Mouse (Mus musculus) heart, embryonic 11.5 days (tissue): ENCODE measurements around the gene Slc25a39. TPM values are rescaled to one million over a fixed set of nuclear protein-coding genes. Genes with fewer than 3 reads are reported as not detected.
A peak's percentile ranks its signal among the peaks of the same experiment; 100 is the strongest.

Experiments used
- ATAC-seq: fragments of 200-750 bp; cut with Nextera tagmentation; replicated peaks from 2 replicates; pipeline ENCODE4 v1.8.0; 2017; ENCODE audit warnings: moderate library complexity; ENCODE audit not compliant: insufficient number of reproducible peaks, low FRiP score, low TSS enrichment
- H3K27ac ChIP-seq: fragments of 300-500 bp; sonication (generic); 2 replicates; pipeline ENCODE4 v1.5.1; 2014; ENCODE audit warnings: mild to moderate bottlenecking, low read depth, low read length
- H3K27me3 ChIP-seq: fragments of 300-500 bp; sonication (generic); 2 replicates; pipeline ENCODE4 v1.6.1; 2014; ENCODE audit warnings: mild to moderate bottlenecking, low read length, mixed read lengths; ENCODE audit not compliant: control insufficient read depth, insufficient read depth
- H3K36me3 ChIP-seq: fragments of 300-500 bp; sonication (generic); 2 replicates; pipeline ENCODE4 v1.6.1; 2014; ENCODE audit warnings: mild to moderate bottlenecking, low read length, moderate library complexity, mixed read lengths; ENCODE audit not compliant: control insufficient read depth, insufficient read depth
- H3K4me1 ChIP-seq: fragments of 300-500 bp; sonication (generic); 2 replicates; pipeline ENCODE4 v1.6.1; 2014; ENCODE audit warnings: low read length; ENCODE audit not compliant: control insufficient read depth, insufficient read depth
- H3K4me2 ChIP-seq: fragments of 300-500 bp; sonication (generic); 2 replicates; pipeline ENCODE4 v1.6.1; 2014; ENCODE audit warnings: mild to moderate bottlenecking, moderate library complexity
- H3K4me3 ChIP-seq: fragments of 300-500 bp; sonication (generic); 2 replicates; pipeline ENCODE4 v1.5.1; 2014; ENCODE audit warnings: low read depth, low read length
- H3K9ac ChIP-seq: fragments of 300-500 bp; sonication (generic); 2 replicates; pipeline ENCODE4 v1.6.1; 2014; ENCODE audit warnings: mild to moderate bottlenecking, low read depth, low read length, moderate library complexity
- H3K9me3 ChIP-seq: fragments of 300-500 bp; sonication (generic); replicated peaks from 2 replicates; pipeline ENCODE4 v1.6.1; 2016; ENCODE audit warnings: low read length; ENCODE audit not compliant: control insufficient read depth
- WGBS: fragments of 180-500 bp; shearing (Covaris S2); extraction: QIAGEN DNeasy Blood & Tissue Kit; methylation state at CpG from one replicate; pipeline ENCODE4 v1.1.7; 2014; ENCODE audit not compliant: insufficient replicate concordance; 5-methylcytosine and 5-hydroxymethylcytosine counted together
- polyA plus RNA-seq: library from polyadenylated mRNA; unstranded; fragments of >200 nt; fragmentation: Nextera tagmentation; extraction: Ambion mirVana; gene quantifications from 2 replicates; pipeline ENCODE4 v1.2.1, GENCODE M21; 2014

Gene Slc25a39
- polyA plus RNA-seq, 1 experiment from 2014 or later: 274 TPM

DNA sequence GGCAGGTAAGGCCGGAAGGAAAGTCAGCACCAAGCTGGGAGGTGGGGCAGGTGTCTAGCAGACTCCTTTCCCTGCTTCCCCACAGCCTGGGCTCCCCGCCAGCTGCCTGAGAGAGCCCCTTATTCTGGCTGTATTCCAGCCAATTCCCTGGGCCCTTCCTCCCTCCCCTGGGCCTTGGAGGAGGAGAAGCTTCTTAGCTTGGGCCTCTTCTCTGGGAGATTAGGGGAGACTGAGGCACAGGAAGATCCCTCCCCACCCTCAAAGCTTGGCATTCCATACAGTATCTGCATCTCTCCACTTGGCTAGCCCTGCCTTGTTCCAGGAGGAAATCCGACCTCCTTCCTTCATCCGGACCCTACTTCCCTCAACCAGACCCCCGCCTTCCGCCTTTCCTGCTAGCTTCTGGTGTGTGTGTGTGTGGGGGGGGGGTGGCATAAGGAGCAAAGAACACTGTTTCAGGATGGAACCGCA is 38.2 kb upstream of the Slc25a39 start:
- peak; percentile 5; the same call in 1 of the 2 replicates for ATAC-seq

DNA sequence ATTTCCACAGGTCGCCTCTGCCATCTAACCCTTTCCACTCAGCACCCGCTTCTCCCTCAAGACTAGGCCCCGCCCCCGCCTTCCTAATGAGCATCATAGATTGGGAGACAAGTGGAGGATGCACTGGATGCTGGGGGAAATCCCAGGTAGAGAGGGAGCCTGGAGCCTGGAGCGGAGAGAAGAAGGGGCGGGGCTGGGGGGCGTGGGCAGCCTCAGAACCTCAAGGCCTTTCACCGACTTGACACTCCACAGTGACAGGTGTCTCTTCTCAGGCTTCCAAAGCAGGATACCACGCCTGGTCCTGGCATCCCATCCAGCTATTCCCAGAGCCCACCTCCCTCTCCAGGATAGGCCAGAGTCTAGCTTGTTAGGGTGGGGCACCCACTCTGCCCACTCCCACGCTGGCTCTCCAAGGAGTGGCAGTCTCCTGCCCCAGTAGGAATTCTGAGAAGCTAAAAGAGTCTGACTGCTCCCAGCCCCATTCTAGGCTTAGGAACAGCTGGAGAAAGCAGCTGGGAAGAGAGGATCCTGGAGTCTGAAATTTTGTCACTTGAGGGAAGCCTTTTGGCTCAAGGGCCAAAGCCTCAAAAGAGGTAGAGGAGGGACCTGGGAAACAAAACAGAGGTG is 37.6 kb upstream of the Slc25a39 start:
- no peaks in the 10 kb centered on the region for H3K9me3 ChIP-seq
- H3K4me3 ChIP-seq: peak overlapping the region; percentile 87
- H3K27me3 ChIP-seq: peaks cover 8% of the 10 kb centered on the region
- peak; percentile 16; the same call in 1 of the 2 replicates for ATAC-seq
- H3K36me3 ChIP-seq: peaks cover 7% of the 10 kb centered on the region
- 10% methylated on average over 10 of the region's 10 CpGs for WGBS
- H3K4me2 ChIP-seq: peak overlapping the region; percentile 94
- 0 out of 2 replicates have a peak overlapping the region, but pooled peaks have one; percentile 43 for H3K9ac ChIP-seq
- peak overlapping the region; percentile 76; the same call in 1 of the 2 replicates for H3K27ac ChIP-seq
- H3K4me1 ChIP-seq: peaks cover 43% of the 10 kb centered on the region

More for the DNA sequence above, 38.2 kb upstream of the Slc25a39 start:
- H3K4me3 ChIP-seq: peak overlapping the region; percentile 87
- H3K9ac ChIP-seq: 0 out of 2 replicates have a peak overlapping the region, but pooled peaks have one; percentile 43
- peaks cover 8% of the 10 kb centered on the region for H3K27me3 ChIP-seq
- 10% methylated on average over 7 of the region's 7 CpGs for WGBS
- H3K9me3 ChIP-seq: no peaks in the 10 kb centered on the region
- peak overlapping the region; percentile 94 for H3K4me2 ChIP-seq
- H3K27ac ChIP-seq: peak overlapping the region; percentile 76
- H3K4me1 ChIP-seq: peaks cover 43% of the 10 kb centered on the region
- H3K36me3 ChIP-seq: peaks cover 7% of the 10 kb centered on the region

DNA sequence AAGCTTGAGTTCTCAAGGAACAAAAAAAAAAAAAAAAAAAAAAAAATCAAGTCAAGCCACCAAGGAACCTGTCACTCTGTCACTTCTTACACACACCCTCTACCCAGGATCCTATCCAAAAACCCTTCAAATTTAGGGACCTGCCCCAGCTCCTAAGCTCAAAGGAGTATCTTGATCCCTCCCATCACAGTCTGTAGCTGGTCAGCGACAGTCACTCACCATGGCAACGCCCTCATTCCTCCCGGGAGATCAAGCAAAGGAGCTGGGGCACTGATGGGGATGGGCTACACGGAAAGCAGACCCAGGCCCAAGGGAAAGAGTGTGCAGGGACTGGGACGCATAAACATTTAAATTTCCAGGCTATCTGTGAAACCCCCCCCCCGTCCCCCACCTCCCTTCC is 37.0 kb upstream of the Slc25a39 start:
- H3K27ac ChIP-seq: no peak overlapping the region
- no peak for ATAC-seq
- peaks cover 11% of the 10 kb centered on the region for H3K27me3 ChIP-seq
- H3K4me1 ChIP-seq: peaks cover 43% of the 10 kb centered on the region
- no peak overlapping the region for H3K9ac ChIP-seq
- H3K9me3 ChIP-seq: no peaks in the 10 kb centered on the region
- WGBS: 9% methylated on average over 6 of the region's 6 CpGs
- H3K4me3 ChIP-seq: no peak overlapping the region
- H3K4me2 ChIP-seq: no peak overlapping the region; the same call in 1 of the 2 replicates
- peaks cover 9% of the 10 kb centered on the region for H3K36me3 ChIP-seq

DNA sequence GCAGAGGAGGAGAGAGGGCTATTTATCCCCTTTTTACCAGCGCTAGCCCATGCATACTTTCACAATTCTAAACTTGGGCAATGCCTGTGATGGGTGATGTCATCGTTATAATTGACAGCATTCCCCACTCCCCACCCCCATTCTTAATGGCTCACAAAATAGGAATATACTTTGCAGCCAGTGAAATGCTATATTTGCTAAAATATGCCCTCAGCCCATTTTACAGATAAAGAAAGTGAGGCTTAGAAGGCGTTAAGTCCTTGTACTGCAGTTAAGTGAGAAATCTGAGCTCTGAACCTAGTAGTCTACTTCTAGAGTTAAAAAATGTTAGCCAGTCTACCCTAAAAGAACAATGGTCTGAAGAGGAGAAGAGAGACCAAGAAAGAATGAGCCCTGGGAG is 36.6 kb upstream of the Slc25a39 start:
- Histone ChIP-seq H3K9me3 (no peaks in the 10 kb centered on the region), H3K4me1 (peaks cover 43% of the 10 kb centered on the region), H3K27me3 (peaks cover 14% of the 10 kb centered on the region), H3K27ac (no peak overlapping the region), H3K36me3 (peaks cover 11% of the 10 kb centered on the region), H3K4me3 (no peak overlapping the region), H3K9ac (no peak overlapping the region), H3K4me2 (no peak overlapping the region)
- no peak for ATAC-seq
- 61% methylated on average over 3 of the region's 3 CpGs for WGBS

DNA sequence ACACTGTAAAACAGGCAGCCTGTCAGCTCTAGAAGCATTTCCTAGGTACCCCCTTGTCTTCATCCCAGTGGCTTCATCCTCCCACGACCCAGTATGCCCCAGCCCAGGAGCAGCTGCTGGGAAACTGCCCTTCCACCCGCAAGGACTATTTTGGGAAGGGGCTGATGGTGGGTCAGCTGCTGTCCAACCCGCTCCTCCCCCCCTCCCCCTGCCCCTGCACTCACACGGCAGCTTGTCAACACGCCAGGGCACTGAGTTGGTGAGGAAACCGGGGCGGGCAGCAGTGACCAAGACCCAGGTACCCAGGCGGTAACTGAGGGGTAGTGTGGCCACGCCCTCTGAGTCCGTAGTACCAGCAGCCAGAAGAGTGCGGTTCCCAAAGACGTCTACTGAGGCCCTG is 36.0 kb upstream of the Slc25a39 start:
- H3K9me3 ChIP-seq: no peaks in the 10 kb centered on the region
- peaks cover 11% of the 10 kb centered on the region for H3K36me3 ChIP-seq
- 48% methylated on average over 12 of the region's 12 CpGs for WGBS
- no peak for ATAC-seq
- no peak overlapping the region for H3K27ac ChIP-seq
- H3K4me2 ChIP-seq: peak overlapping the region; percentile 35
- no peak overlapping the region for H3K4me3 ChIP-seq
- H3K27me3 ChIP-seq: peaks cover 17% of the 10 kb centered on the region
- H3K4me1 ChIP-seq: peaks cover 43% of the 10 kb centered on the region
- 0 out of 2 replicates have a peak overlapping the region, but pooled peaks have one; percentile 10 for H3K9ac ChIP-seq

DNA sequence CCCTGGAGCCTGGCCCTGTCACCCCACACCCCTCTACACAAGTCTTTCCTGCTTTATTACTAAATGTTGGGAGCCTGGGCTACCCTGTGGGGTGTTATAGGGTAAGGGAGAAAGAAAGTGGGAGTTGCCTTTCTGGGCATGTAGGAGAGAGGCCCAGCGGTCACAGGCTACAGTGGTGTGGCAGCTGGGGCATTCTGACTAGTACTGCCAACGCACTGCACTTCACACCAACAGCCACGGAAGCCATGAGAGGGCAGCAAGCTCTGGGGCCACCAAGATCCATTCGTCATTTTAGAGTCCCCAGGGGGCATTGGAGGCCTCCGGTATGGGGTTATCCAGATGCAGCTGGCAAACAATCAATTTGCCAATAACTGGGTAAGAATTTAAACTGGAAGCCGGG is 34.3 kb upstream of the Slc25a39 start:
- Histone ChIP-seq H3K9me3 (no peaks in the 10 kb centered on the region), H3K27ac (no peak overlapping the region), H3K4me1 (peaks cover 45% of the 10 kb centered on the region)

DNA sequence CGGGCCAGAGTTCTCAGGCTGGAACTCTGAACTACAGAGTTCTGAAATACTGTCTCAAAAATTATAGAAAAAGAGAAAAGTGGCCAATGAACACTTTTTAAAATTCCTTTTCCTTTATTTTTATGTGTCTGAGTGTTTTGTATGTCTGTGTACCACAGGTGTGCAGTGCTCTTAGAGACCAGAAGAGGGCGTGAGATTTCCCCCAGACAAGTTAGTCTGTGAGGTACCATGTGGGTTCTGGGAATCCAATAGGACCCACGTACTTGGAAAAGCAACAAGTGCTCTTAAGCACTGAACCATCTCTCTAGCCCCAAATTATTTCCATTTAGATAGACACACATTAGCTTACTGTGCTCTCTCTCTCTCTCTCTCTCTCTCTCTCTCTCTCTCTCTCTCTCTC is 33.7 kb upstream of the Slc25a39 start:
- Histone ChIP-seq H3K36me3 (peaks cover 13% of the 10 kb centered on the region), H3K9me3 (no peaks in the 10 kb centered on the region), H3K4me2 (no peak overlapping the region), H3K9ac (no peak overlapping the region), H3K27ac (no peak overlapping the region), H3K4me1 (peaks cover 46% of the 10 kb centered on the region), H3K4me3 (no peak overlapping the region), H3K27me3 (peaks cover 12% of the 10 kb centered on the region)
- WGBS: 63% methylated on average over 3 of the region's 3 CpGs
- ATAC-seq: no peak

More for the DNA sequence above, 34.3 kb upstream of the Slc25a39 start:
- Histone ChIP-seq H3K4me3 (no peak overlapping the region), H3K4me2 (no peak overlapping the region), H3K27me3 (peaks cover 12% of the 10 kb centered on the region), H3K36me3 (peaks cover 13% of the 10 kb centered on the region), H3K9ac (no peak overlapping the region)
- ATAC-seq: no peak
- WGBS: 91% methylated on average over 6 of the region's 6 CpGs

DNA sequence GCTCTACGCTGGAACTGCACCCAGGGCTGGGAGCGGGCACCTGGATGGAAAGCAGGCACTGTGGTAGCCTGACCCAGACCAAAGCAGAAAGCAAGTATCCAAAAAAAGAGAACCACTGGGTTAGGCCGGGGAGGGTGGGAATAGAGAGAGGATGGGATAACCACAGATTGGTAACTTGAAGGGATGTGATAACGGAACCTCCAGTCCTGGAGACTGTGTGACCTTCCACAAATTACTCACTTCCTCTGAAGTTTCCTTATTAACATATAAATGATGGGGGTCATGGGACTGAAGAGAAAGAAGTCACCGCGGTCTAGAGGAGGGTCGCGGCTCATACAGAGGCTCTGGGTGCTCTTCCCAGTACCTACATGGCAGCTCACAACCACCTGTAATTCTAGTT is 32.5 kb upstream of the Slc25a39 start:
- WGBS: 86% methylated on average over 8 of the region's 8 CpGs
- H3K4me2 ChIP-seq: no peak overlapping the region
- no peaks in the 10 kb centered on the region for H3K9me3 ChIP-seq
- peaks cover 34% of the 10 kb centered on the region for H3K4me1 ChIP-seq
- ATAC-seq: no peak
- H3K9ac ChIP-seq: no peak overlapping the region
- peaks cover 12% of the 10 kb centered on the region for H3K27me3 ChIP-seq
- H3K27ac ChIP-seq: no peak overlapping the region
- peaks cover 17% of the 10 kb centered on the region for H3K36me3 ChIP-seq
- H3K4me3 ChIP-seq: no peak overlapping the region
